Mouse (Mus musculus) heart, embryonic 16.5 days (tissue): ENCODE results near the gene Cipc. TPM values are rescaled to one million over a fixed set of nuclear protein-coding genes. Genes with fewer than 3 reads are reported as not detected.
A peak's percentile ranks its signal among the peaks of the same experiment; 100 is the strongest.

ENCODE experiments used
- ATAC-seq: fragments of 200-750 bp; cut with Nextera tagmentation; replicated peaks from 2 replicates; pipeline ENCODE4 v1.8.0; 2017; ENCODE audit warnings: moderate number of reproducible peaks; ENCODE audit not compliant: insufficient read depth, low FRiP score; ENCODE audit errors: extremely low read depth
- H3K27ac ChIP-seq: fragments of 300-500 bp; sonication (generic); 2 replicates; pipeline ENCODE4 v1.5.1; 2014; ENCODE audit warnings: mild to moderate bottlenecking, low read length, control low read depth, moderate library complexity
- H3K27me3 ChIP-seq: fragments of 300-500 bp; sonication (generic); 2 replicates; pipeline ENCODE4 v1.6.1; 2014; ENCODE audit warnings: low read length, mixed read lengths; ENCODE audit not compliant: control insufficient read depth, insufficient read depth
- H3K36me3 ChIP-seq: fragments of 300-500 bp; sonication (generic); 2 replicates; pipeline ENCODE4 v1.6.1; 2014; ENCODE audit not compliant: control insufficient read depth, insufficient read depth
- H3K4me1 ChIP-seq: fragments of 300-500 bp; sonication (generic); 2 replicates; pipeline ENCODE4 v1.6.1; 2014; ENCODE audit warnings: low read length, mixed read lengths; ENCODE audit not compliant: control insufficient read depth, insufficient read depth
- H3K4me2 ChIP-seq: fragments of 300-500 bp; sonication (generic); 2 replicates; pipeline ENCODE4 v1.6.1; 2014; ENCODE audit warnings: low read depth, mild to moderate bottlenecking, control low read depth, low read length
- H3K4me3 ChIP-seq: fragments of 300-500 bp; sonication (generic); 2 replicates; pipeline ENCODE4 v1.5.1; 2014; ENCODE audit warnings: mild to moderate bottlenecking, control low read depth, low read length
- H3K9ac ChIP-seq: fragments of 300-500 bp; sonication (generic); 2 replicates; pipeline ENCODE4 v1.6.1; 2014; ENCODE audit warnings: low read length, control low read depth
- H3K9me3 ChIP-seq: fragments of 300-500 bp; sonication (generic); replicated peaks from 2 replicates; pipeline ENCODE4 v1.6.1; 2016; ENCODE audit warnings: low read length; ENCODE audit not compliant: control insufficient read depth
- WGBS: fragments of 180-500 bp; shearing (Covaris S2); extraction: QIAGEN DNeasy Blood & Tissue Kit; methylation state at CpG from one replicate; pipeline ENCODE4 v1.1.7; 2014; 5-methylcytosine and 5-hydroxymethylcytosine counted together
- polyA plus RNA-seq: library from polyadenylated mRNA; unstranded; fragments of >200 nt; fragmentation: Nextera tagmentation; extraction: Ambion mirVana; gene quantifications from 2 replicates; pipeline ENCODE4 v1.2.1, GENCODE M21; 2015

Cipc gene
- polyA plus RNA-seq, 1 experiment from 2014 or later = 25.9 TPM

- H3K36me3 ChIP-seq = no peaks in the 10 kb centered on the region
- no peaks in the 10 kb centered on the region for H3K27me3 ChIP-seq
- H3K9ac ChIP-seq = no peak overlapping the region
- no peak overlapping the region for H3K4me3 ChIP-seq
- no peak overlapping the region for H3K27ac ChIP-seq
- H3K4me2 ChIP-seq = no peak overlapping the region
- H3K4me1 ChIP-seq = peaks cover 24% of the 10 kb centered on the region
- no peak for ATAC-seq
- no peaks in the 10 kb centered on the region for H3K9me3 ChIP-seq
- 61% methylated on average over 10 of the region's 10 CpGs for WGBS
Observed at GRCm38 (mm10) chr12:86911482-86911931, 35.3 kb upstream of the Cipc start.

- ATAC-seq = no peak
- no peak overlapping the region for H3K27ac ChIP-seq
Observed at GRCm38 (mm10) chr12:86912335-86913093, 34.3 kb upstream of the Cipc start.

GRCm38 (mm10) chr12:86914351-86914750, 32.5 kb upstream of the Cipc start:
- Histone ChIP-seq H3K4me1 (peaks cover 31% of the 10 kb centered on the region), H3K27me3 (no peaks in the 10 kb centered on the region), H3K4me2 (no peak overlapping the region), H3K36me3 (no peaks in the 10 kb centered on the region), H3K27ac (peak overlapping the region; percentile 21; the same call in 1 of the 2 replicates), H3K4me3 (no peak overlapping the region), H3K9me3 (no peaks in the 10 kb centered on the region), H3K9ac (peak overlapping the region; percentile 3; the same call in 1 of the 2 replicates)
- WGBS = 60% methylated on average over 2 of the region's 2 CpGs
- no peak; the same call in 1 of the 2 replicates for ATAC-seq

More at GRCm38 (mm10) chr12:86912335-86913093, 34.3 kb upstream of the Cipc start:
- WGBS = 13% methylated on average over 22 of the region's 22 CpGs
- H3K4me1 ChIP-seq = peaks cover 24% of the 10 kb centered on the region
- no peaks in the 10 kb centered on the region for H3K27me3 ChIP-seq
- H3K9me3 ChIP-seq = no peaks in the 10 kb centered on the region
- no peak overlapping the region for H3K9ac ChIP-seq
- no peaks in the 10 kb centered on the region for H3K36me3 ChIP-seq
- peak overlapping the region; percentile 31 for H3K4me2 ChIP-seq
- H3K4me3 ChIP-seq = no peak overlapping the region

- H3K4me1 ChIP-seq = peaks cover 31% of the 10 kb centered on the region
- peak overlapping the region; percentile 21; the same call in 1 of the 2 replicates for H3K27ac ChIP-seq
- no peaks in the 10 kb centered on the region for H3K36me3 ChIP-seq
- H3K9ac ChIP-seq = peak overlapping the region; percentile 3; the same call in 1 of the 2 replicates
- WGBS = 42% methylated on average over 6 of the region's 6 CpGs
- ATAC-seq = peak; percentile 56
- H3K27me3 ChIP-seq = no peaks in the 10 kb centered on the region
- no peak overlapping the region for H3K4me2 ChIP-seq
- H3K9me3 ChIP-seq = no peaks in the 10 kb centered on the region
- no peak overlapping the region for H3K4me3 ChIP-seq
Observed at GRCm38 (mm10) chr12:86914756-86915155, 32.1 kb upstream of the Cipc start.

GRCm38 (mm10) chr12:86915617-86916016, 31.2 kb upstream of the Cipc start:
- Histone ChIP-seq H3K36me3 (no peaks in the 10 kb centered on the region), H3K27me3 (no peaks in the 10 kb centered on the region), H3K4me2 (no peak overlapping the region), H3K9ac (no peak overlapping the region), H3K4me1 (peaks cover 31% of the 10 kb centered on the region), H3K4me3 (no peak overlapping the region), H3K9me3 (no peaks in the 10 kb centered on the region), H3K27ac (no peak overlapping the region)
- WGBS = 67% methylated on average over 7 of the region's 7 CpGs
- ATAC-seq = no peak

- WGBS = 75% methylated on average over 7 of the region's 7 CpGs
- Histone ChIP-seq H3K9me3 (no peaks in the 10 kb centered on the region), H3K4me1 (peaks cover 27% of the 10 kb centered on the region), H3K27me3 (no peaks in the 10 kb centered on the region), H3K27ac (no peak overlapping the region), H3K4me3 (no peak overlapping the region), H3K9ac (no peak overlapping the region), H3K36me3 (no peaks in the 10 kb centered on the region), H3K4me2 (no peak overlapping the region)
- no peak for ATAC-seq
Observed at GRCm38 (mm10) chr12:86916796-86917573, 29.9 kb upstream of the Cipc start.

GRCm38 (mm10) chr12:86918361-86918967, 28.4 kb upstream of the Cipc start:
- Histone ChIP-seq H3K9me3 (no peaks in the 10 kb centered on the region), H3K27me3 (no peaks in the 10 kb centered on the region), H3K27ac (no peak overlapping the region), H3K36me3 (no peaks in the 10 kb centered on the region), H3K4me1 (peaks cover 19% of the 10 kb centered on the region), H3K4me3 (no peak overlapping the region), H3K9ac (no peak overlapping the region), H3K4me2 (no peak overlapping the region)
- ATAC-seq = no peak; the same call in 1 of the 2 replicates
- 35% methylated on average over 11 of the region's 11 CpGs for WGBS

GRCm38 (mm10) chr12:86918983-86919722, 27.7 kb upstream of the Cipc start:
- Histone ChIP-seq H3K36me3 (no peaks in the 10 kb centered on the region), H3K27me3 (no peaks in the 10 kb centered on the region), H3K9ac (no peak overlapping the region), H3K9me3 (no peaks in the 10 kb centered on the region), H3K27ac (0 out of 2 replicates have a peak overlapping the region, but pooled peaks have one; percentile 2), H3K4me2 (no peak overlapping the region), H3K4me3 (no peak overlapping the region), H3K4me1 (peaks cover 20% of the 10 kb centered on the region)
- no peak for ATAC-seq
- 79% methylated on average over 17 of the region's 17 CpGs for WGBS
